Mouse (Mus musculus) mesoderm, embryonic 11.5 days (tissue): ENCODE measurements around the gene Adamts15.

Experiments
- DNase-seq: peaks from one replicate; pipeline ENCODE4 v3.0.0-alpha.2; 2012; ENCODE audit warnings: low read depth, low spot score

The Adamts15 gene

DNA sequence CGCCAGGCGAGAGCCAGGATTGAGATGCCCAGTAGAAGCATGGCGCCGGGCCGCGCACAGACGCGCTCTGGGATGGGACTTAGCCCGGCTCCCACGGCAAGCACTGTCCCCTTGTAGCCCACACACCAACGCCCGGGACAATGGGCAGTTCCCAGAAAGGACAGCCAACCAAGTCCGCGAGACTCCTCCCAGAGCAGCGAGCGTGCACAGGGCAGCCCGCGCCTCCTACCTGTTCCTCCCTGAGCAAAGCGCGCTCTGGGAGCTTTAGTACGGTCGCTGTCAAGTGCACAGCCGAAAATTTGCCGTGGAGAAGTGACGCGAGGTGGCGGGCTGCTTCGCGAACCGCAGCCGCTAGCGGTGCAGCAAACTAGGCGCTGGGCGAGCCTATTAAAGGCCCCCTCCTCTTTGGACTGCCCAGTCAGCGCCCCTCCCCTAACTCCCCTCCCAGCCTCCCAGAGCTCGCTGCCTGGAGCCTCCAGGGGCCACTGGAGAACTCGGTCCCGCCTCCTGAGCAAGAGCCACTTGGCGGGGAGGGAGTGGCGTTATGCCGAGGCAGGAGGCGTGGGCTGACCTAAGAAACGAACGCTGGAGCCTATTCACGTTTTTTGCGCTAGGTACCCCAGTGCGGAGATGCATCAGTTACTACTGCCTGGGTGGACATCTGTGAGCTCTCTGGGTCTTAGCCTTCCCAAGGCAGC is at the start of gene Adamts15:
Adamts15 (minus strand) TSS at position 256 of the 698 bp plus-strand sequence.
- DNase-seq: peak; percentile 82

DNA sequence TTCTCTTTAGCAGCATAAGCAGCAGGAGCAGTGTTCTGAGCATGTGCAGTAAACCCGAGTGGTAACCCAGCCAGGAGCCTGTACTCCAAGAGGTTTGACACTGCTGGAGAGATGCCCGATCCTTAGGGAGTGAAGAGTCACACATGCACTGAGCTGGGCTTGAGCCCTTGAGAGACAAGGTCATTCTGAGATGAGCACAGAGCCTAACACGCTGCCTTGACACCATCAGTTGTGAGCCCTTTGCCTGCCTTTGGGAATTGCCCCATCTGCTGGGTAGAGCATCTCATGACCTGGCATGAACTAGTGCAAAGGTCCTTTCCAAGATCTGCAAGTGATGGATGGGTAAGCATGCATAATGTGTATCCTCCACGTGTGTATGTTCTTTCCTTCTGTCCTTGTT is 49.7 kb upstream of the Adamts15 start:
- DNase-seq: no peak

DNA sequence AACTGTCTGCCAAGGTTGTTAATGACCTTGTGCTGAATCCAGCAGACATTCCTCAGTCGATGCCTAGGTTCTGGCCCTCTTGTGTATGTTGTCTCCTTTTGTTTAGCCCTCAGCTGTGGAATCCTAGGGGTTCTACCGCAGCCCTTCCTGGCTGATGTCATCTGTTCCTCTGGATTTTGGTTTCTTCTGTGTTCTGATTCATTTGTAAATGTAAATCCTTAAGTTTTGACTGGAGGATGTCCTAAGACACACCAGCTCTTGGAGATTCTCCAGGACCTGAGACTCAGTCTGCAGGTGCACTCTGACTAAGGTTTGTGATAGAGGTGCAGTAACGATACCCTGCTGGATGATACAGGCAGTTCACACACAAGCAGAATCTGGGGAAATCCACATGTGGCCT is 47.7 kb upstream of the Adamts15 start:
- no peak for DNase-seq

GRCm38 (mm10) chr9:30968130-30968529 is 45.9 kb upstream of the Adamts15 start:
- no peak for DNase-seq

- no peak for DNase-seq
These were observed 44.6 kb upstream of the Adamts15 start for GRCm38 (mm10) chr9:30966881-30967280.

- no peak for DNase-seq
These were observed 42.4 kb upstream of the Adamts15 start for GRCm38 (mm10) chr9:30964685-30965084.

- DNase-seq: no peak
These were observed 41.5 kb upstream of the Adamts15 start for GRCm38 (mm10) chr9:30963780-30964179.

DNA sequence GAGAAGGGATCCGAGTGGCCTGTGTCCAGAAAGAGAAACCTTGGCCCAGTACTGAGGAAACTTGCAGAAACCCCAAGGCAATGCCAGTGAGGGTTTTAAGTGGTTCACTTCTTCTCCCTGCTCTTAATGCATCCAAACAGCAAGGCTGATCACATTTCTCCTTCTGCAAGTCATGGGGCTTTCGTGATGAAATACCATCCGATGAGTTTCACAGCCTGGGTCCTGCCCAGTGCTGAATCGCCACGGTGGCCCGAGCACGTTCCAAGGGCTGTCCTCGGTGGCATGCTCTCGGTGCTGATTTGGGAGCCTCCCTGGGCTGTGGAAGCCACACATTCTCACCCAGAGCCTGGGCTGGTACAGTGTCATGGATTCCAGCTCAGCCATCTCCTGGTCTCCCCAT is 33.0 kb upstream of the Adamts15 start:
- DNase-seq: no peak

DNA sequence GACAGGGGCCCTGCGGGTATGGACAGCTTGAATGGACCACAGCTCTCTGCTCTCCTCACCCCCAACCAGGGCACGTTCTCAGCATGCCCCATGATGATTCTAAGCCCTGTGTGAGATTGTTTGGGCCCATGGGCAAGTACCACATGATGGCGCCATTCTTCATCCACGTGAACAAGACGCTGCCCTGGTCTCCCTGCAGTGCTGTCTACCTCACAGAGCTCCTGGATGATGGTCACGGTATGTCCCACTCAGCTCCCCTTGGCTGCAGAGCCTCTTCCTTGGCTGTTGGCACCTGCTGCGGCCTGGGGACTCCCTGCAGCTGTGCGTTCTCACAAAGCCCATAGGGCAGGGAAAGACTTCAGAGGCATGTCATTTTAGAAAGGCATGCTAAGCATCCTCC is 31.0 kb upstream of the Adamts15 start:
- DNase-seq: no peak

DNA sequence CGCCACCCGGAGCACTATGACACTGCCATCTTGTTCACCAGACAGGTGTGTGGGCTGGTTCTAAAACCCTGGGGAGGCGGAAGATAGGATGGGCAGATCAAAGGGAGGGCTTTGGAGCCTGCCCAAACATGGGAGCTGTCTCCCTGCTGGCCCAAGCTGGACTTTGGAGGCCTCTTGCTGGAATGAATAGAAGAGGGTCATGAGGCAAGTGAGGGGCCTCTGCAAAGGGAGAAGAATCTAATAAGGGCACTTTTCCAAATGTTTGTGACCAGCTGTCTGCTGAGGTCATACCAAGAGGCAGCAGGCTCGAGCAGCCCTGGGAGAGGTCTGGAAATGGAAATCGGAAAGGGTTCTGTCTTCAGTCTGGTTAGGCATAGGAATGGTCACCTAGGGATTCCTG is 29.2 kb upstream of the Adamts15 start:
- DNase-seq: no peak

DNA sequence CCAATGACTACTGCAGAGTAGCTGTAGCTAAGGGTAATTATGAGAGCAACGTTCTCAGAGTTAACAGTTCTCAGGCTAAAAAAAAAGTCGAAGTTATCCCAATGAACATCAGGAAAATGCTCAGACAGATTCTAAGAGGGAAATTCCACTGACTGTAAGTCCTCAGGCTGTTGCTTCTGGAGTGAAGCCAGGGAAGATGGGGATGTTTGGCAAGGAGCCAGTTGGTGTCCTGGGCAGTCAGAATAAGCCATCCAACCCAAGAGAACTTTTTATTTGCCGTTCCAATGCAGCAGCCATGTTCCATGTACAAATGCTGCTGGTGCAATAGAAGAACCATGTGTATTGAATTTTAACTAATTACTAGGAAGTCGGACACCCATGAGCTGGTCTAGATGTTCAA is 28.3 kb upstream of the Adamts15 start:
- DNase-seq: no peak

DNA sequence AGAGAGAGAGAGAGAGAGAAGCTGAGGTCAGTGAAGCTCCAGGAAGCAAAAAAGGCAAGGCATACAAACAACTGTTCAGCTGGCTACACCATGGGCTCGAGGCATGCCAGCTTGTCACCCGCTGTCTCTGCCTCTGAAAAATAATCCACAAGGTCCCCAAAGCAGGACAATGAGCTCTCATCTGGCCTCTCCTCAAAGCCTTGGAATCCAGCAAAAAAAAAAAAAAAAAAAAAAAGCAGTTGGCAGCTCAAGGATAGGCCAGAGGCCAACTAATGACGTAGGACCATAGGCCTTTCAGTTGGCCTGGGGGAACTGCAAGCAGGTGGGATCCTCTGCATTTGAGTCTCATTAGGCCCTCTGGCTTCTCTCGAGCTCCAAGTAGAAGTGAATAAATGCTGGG is 27.7 kb upstream of the Adamts15 start:
- no peak for DNase-seq

DNA sequence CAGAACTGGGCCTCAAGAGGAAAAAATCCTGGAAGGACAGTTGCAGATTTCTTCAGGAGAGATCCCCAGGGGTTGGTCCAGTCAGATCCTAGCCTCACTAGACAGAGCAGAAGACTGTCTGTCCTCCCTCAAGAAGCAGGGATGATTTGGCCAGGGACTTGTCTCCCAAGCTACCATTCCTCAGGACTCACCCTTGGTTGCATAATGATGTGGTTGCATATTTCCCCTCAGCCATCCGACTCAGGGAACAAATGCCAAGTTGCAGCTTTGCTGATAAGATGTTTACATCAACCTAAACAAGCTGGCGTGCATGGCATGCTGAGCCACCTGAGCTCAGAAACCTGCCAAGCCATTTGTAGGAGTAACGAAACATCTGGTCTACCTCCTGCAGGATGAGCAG is 27.2 kb upstream of the Adamts15 start:
- DNase-seq: no peak

GRCm38 (mm10) chr9:30945276-30945675 is 23.0 kb upstream of the Adamts15 start:
- no peak for DNase-seq

- no peak for DNase-seq
These were observed 22.0 kb upstream of the Adamts15 start for GRCm38 (mm10) chr9:30944234-30944633.

DNA sequence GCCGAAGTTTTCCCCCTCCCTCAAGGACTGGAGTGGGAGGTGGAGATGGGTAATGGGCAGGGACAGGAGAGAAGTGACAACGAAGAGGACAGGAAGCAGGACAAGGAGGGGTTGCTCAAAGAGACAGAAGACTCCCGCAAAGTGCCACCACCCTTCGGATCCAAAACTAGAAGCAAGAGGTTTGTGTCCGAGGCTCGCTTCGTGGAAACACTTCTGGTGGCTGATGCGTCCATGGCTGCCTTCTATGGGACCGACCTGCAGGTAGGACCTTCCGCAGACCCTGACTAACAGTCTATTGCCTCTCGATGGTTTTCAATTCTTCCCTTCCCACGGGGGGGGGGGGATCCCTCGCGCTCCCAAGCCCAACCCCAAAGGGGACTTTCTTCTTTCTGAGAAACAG is 21.1 kb upstream of the Adamts15 start:
- DNase-seq: no peak

GRCm38 (mm10) chr9:30942512-30943313 is 20.5 kb upstream of the Adamts15 start, which contains the start of gene Adamts8:
Gene Adamts8, plus strand, starts transcription at chr9:30942562.
- DNase-seq: peak; percentile 73

DNA sequence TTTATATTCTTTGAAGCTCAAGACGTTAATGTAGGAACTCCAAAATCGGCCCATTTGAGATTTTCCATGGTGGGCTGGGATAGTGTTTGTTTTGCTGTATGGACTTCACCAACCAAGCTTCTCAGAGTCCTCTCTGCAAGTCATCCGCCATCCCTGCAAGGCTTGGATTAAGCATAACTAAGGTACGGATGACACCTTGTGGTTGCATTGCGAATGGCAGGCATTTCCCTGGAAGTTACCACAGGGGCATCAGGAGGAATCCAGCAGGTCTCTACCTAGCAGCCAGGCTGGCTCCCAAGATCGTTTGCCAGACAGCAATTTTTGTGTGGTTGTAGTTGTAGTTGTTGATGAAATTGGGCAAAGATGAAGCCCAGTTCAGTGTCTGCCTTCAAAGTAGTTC is 18.1 kb upstream of the Adamts15 start:
- DNase-seq: peak; percentile 92

GRCm38 (mm10) chr9:30936674-30937438 is 14.6 kb upstream of the Adamts15 start:
- DNase-seq: peak; percentile 69

DNA sequence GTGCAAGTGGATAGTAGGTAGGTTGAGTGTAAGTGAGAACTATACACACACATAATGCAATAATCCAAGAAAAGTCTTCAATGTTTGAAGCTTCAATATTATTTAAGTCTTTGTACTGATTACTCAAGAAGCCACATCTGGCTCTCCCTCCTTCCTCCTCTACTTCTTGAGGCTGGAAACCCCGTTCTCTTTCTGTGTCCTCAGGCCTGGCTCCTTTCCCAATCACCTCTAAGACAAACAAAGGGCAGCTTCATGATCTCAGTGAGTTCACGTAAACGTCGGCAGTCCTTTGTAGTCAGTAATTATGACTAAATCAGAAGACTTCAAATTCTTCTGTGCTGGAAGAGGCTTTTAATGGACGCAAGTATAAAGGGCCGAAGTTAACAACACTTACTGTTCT is 12.6 kb upstream of the Adamts15 start:
- no peak for DNase-seq

GRCm38 (mm10) chr9:30932346-30932745 is 10.1 kb upstream of the Adamts15 start:
- DNase-seq: no peak

GRCm38 (mm10) chr9:30928759-30929158 is 6.5 kb upstream of the Adamts15 start:
- DNase-seq: no peak
